Comparison of ENCODE assay signal across 8 mouse cellular contexts in genomic region chr9:59034836-59035235, GRCm38 (mm10). TPM values are rescaled to one million over a fixed set of nuclear protein-coding genes. Genes with fewer than 3 reads are reported as not detected.
DNase-seq lines count a peak whose midpoint lies in the region; ATAC-seq and TF ChIP-seq lines count a peak whose summit lies in the region.

No protein-coding gene starts in this region.

- H3K4me3 ChIP-seq in forebrain, embryonic 11.5 days (ENCODE audit: low read depth, low read length): peak overlapping the region; percentile 96
- peak overlapping the region; percentile 92 for H3K4me3 ChIP-seq in intestine, postnatal 0 days (ENCODE audit: low read depth, low read length)
- H3K4me3 ChIP-seq in midbrain, embryonic 12.5 days: peak overlapping the region; percentile 98

- 47% methylated on average over 5 of the region's 5 CpGs for WGBS in forebrain, embryonic 11.5 days
- 17% methylated on average over 5 of the region's 5 CpGs for WGBS in intestine, postnatal 0 days
- 35% methylated on average over 5 of the region's 5 CpGs for WGBS in midbrain, embryonic 12.5 days

- H3K27me3 ChIP-seq in forebrain, embryonic 11.5 days (ENCODE audit: control insufficient read depth, insufficient read depth, low read length): no peaks in the 10 kb centered on the region
- H3K27me3 ChIP-seq in intestine, postnatal 0 days (replicated peaks; ENCODE audit: control insufficient read depth, insufficient read depth, low read length): no peaks in the 10 kb centered on the region
- no peaks in the 10 kb centered on the region for H3K27me3 ChIP-seq in midbrain, embryonic 12.5 days

- peak; percentile 26 for DNase-seq in adrenal gland, postnatal 10 days
- no peak for DNase-seq in adrenal gland, postnatal 25 days
- no peak for DNase-seq in forebrain, embryonic 11.5 days (ENCODE audit: low spot score)
- DNase-seq in left cerebral cortex, adult 11 months (ENCODE audit: low spot score): no peak
- DNase-seq in urinary bladder, postnatal 14 days (ENCODE audit: low spot score): no peak
- DNase-seq in cerebellum, adult 11 months: no peak

- no peak for ATAC-seq in forebrain, embryonic 11.5 days (replicated peaks; ENCODE audit: low FRiP score)
- ATAC-seq in intestine, postnatal 0 days: no peak
- no peak for ATAC-seq in midbrain, embryonic 12.5 days (ENCODE audit: low FRiP score, low read depth)

- H3K4me1 ChIP-seq in forebrain, embryonic 11.5 days (replicated peaks; ENCODE audit: control insufficient read depth, insufficient read depth, low read length): no peaks in the 10 kb centered on the region; the same call in 1 of the 2 replicates
- H3K4me1 ChIP-seq in intestine, postnatal 0 days (replicated peaks; ENCODE audit: control insufficient read depth, insufficient read depth, low read length): no peaks in the 10 kb centered on the region; the same call in 1 of the 2 replicates
- peaks cover 18% of the 10 kb centered on the region for H3K4me1 ChIP-seq in midbrain, embryonic 12.5 days

- peak overlapping the region; percentile 95; the same call in 1 of the 2 replicates for H3K9ac ChIP-seq in forebrain, embryonic 11.5 days (ENCODE audit: low read length)
- H3K9ac ChIP-seq in intestine, postnatal 0 days (ENCODE audit: low read depth, low read length): no peak overlapping the region
- peak overlapping the region; percentile 95 for H3K9ac ChIP-seq in midbrain, embryonic 12.5 days (replicated peaks)

- H3K36me3 ChIP-seq in forebrain, embryonic 11.5 days (ENCODE audit: control insufficient read depth, insufficient read depth, low read length): no peaks in the 10 kb centered on the region
- no peaks in the 10 kb centered on the region for H3K36me3 ChIP-seq in intestine, postnatal 0 days (ENCODE audit: control insufficient read depth, insufficient read depth)
- H3K36me3 ChIP-seq in midbrain, embryonic 12.5 days: no peaks in the 10 kb centered on the region

- H3K4me2 ChIP-seq in forebrain, embryonic 11.5 days (ENCODE audit: low read depth, low read length, severe bottlenecking): peak overlapping the region; percentile 71
- H3K4me2 ChIP-seq in intestine, postnatal 0 days (replicated peaks; ENCODE audit: low read depth): peak overlapping the region; percentile 94
- peak overlapping the region; percentile 72 for H3K4me2 ChIP-seq in midbrain, embryonic 12.5 days (replicated peaks)

- no peak overlapping the region for H3K27ac ChIP-seq in forebrain, embryonic 11.5 days (ENCODE audit: low read depth, low read length)
- H3K27ac ChIP-seq in intestine, postnatal 0 days (ENCODE audit: low read depth, low read length): no peak overlapping the region
- no peak overlapping the region for H3K27ac ChIP-seq in midbrain, embryonic 12.5 days (replicated peaks)

- TF ChIP-seq CTCF in intestine, postnatal 0 days (IDR thresholded peaks at IDR 0.05; ENCODE audit: low read depth): no peak

- no peaks in the 10 kb centered on the region for H3K9me3 ChIP-seq in forebrain, embryonic 11.5 days (ENCODE audit: control insufficient read depth, low read length)
- H3K9me3 ChIP-seq in intestine, postnatal 0 days (ENCODE audit: control insufficient read depth): no peaks in the 10 kb centered on the region
- H3K9me3 ChIP-seq in midbrain, embryonic 12.5 days: no peaks in the 10 kb centered on the region

RNA-seq across cellular contexts. Expression of gene Neo1, which starts 1.4 kb away (rescaled TPM):
- 10 to 100 TPM; 46.1 to 58.6 TPM for total RNA-seq in adrenal gland, postnatal 10 days (2021)
- total RNA-seq in adrenal gland, postnatal 25 days (2021): 56.7 and 63.5 TPM in 2 replicates
- polyA plus RNA-seq in forebrain, embryonic 11.5 days (2014; fragmentation: Nextera tagmentation; extraction: Ambion mirVana): 38.6 and 41.8 TPM in 2 replicates
- polyA plus RNA-seq in intestine, postnatal 0 days (2015; fragmentation: Nextera tagmentation; extraction: Ambion mirVana): 8.3 and 8.6 TPM in 2 replicates
- polyA plus RNA-seq in midbrain, embryonic 12.5 days (2016; fragmentation: Nextera tagmentation; extraction: Ambion mirVana): 52.7 and 58.6 TPM in 2 replicates
